Mouse (Mus musculus) lung, postnatal 10 days (tissue): ENCODE data around the gene Evpl.

Source experiments
- DNase-seq: peaks from one replicate; pipeline ENCODE4 v3.0.0; 2021

The Evpl gene

DNA sequence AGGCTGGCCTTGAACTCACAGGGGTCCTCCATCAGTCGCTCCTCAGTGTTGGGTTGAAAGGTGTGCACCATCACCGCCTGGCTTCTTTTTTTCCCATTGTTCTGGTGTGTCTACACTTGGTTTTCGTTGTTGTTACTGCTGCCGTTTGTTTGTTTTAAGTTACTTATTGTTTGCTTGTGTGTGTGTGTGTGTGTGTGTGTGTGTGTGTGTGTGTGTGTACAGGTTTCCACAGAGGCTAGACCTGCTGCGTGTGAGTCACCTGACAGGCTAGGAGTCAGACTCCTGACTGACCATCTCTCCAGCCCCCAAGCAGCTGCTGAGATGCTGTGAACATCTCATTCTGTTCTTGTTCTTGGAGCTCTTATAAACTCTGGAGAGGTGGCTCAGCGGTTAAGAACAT lies 25.0 kb downstream of the Evpl start:
- no peak for DNase-seq

DNA sequence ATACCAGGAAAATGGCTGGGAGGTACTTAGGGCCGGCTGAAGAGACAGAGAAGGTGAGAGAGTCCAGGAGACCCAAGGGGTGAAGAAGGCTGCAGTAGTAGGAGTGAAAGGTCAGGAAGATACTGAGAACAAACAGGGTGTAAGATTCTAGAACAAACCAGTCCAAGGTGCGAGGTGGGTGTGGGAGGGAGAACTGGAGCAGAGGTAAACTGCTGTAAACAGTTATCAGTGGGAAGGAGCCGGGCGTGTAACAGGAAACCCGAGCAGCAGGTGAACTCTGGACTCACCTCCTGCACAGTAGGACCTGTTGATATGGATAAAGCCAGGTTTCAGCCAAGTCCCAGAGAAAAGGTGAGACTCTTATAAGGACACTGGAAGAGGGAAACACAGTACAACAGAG lies 27.2 kb downstream of the Evpl start:
- no peak for DNase-seq

DNA sequence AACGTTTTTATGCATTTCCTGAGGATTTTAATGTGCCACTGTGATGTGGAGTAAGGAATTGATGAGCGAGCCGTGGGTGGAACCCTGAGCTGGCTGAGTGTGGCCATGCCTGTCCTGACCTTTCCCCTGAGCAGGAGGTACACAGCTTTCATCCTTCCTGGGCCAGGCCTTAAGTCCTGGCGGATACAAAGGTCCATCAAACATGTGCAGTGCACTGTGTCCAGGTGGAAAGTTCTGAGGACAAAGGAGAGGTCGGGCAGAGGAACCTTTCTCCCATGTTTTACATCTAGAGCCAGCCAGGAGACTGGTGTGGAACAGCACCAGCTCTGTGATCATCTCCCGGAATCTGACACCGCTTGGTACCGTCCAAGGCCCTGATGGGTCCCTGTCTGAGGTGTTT lies 28.6 kb downstream of the Evpl start:
- DNase-seq, result no peak

DNA sequence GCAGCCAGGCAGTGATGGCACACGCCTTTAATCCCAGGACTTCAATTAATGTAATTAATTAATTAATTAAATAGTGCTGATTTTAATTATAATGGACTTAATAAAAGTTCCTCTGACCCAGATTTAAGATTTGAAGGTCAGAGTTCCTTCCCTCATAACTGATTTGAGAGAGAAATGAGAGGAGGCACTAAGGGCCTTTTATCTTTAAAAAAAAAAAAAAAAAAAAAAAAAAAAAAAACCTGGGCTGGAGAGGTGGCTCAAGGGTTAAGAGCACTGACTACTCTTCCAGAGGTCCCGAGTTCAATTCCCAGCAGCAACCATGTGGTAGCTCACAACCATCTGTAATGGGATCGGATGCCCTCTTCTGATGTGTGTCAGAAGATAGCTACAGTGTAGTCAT lies 29.2 kb downstream of the Evpl start:
- DNase-seq, result no peak

DNA sequence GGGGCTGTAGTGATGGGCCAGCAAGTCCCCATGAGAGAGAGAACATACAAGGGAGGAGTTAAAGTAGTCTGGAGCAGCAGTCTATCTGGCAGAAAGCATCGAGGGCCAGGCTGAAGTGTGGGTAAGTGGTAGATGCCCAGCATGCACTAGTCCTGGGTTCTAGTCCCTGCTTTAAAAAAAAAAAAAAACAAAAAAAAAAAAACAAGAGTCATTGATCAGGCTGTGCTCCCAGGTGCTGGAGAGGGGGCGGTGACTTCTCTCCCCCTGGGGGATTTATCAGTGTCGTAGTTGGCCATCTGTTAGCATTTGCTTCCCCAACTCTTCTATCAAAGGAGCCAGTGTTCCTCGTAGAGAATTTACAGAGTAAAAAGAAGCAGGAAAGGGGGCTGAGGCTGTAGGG lies 31.2 kb downstream of the Evpl start:
- DNase-seq, result no peak

DNA sequence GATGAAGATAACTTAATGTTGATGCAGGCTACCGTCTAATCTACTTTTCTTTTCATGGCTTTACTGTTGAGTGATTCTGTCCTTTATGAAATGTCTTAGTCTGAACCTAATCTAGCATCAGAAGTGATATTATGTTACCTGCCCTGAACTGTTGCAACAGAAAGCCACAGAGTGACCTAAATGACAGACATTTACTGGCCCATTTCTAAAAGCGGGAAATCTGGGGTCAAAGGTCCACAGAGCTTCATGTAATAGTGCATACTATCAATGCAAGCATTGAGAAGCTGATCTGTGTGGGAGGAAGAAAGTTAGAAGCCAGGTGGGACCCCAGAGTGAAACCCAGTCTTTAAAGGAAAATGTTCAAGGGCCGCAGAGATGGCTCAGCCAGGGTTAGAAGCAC lies 34.7 kb downstream of the Evpl start:
- no peak for DNase-seq

DNA sequence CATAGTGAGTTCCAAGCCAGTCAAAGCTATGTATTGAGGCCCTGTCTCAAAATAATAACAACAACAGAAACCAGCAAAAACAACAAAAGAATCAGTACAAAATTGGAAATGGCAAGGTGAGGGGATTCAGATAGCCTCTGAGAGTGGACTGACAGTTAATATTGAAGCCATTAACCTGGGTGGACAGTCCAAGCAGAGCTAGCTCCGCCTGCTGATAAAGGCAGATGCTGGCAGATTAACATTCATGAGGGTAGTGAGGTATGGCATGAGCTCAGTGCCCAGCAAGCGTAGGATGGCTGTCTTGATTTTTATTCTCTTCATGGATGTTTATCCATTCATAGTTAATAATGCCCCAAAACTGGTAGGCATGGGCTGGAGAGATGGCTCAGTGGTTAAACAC lies 36.7 kb downstream of the Evpl start:
- no peak for DNase-seq

DNA sequence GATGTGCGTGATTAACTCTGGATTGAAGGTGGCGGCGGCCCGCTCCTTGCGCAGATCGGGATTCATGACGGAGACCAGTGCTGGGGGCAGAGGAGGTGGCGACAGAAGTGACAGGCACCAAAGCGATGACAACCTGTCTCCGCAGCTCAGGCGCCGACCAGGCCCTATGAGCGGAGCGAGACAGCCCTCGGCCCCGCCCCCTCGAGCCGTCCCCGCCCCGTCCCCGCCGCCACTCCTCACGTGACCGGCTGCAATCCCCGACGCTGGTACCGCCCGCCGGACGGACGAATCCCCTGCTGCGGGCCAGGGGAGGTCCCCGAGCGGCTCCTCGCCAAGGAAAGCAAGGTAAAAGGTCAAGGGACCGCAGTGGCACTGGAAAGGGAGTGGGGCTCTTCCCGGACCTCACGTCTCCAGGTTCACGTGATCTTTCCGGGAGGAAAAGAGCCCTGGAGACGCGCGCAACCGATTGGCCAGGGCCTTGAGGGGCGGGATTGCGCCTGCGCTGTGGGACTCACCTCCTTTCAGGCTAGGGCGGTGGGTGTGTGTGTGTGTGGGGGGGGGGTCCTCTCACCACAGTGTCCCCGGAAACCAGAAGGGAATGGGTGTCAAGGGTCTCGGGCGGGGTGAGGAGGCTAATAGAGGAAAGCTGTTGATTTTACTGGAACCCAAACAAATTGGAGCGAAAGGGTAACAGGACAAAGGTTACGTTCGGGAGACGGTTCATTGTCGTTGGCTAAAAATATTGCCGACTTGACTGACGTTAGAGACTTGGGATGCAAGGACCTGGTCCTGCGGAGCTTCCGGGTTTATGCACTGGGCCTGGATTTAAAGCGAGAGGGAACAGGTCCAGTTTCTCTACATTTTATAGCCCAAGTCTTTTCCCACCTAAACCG lies 39.0 kb downstream of the Evpl start, which contains the start of the genes Ten1 and Acox1:
Gene Ten1 (plus strand): TSS at position 217 of the 893 bp plus-strand sequence.
Gene Acox1 (minus strand): TSS at position 407 of the 893 bp plus-strand sequence.
- peak; percentile 98 for DNase-seq

DNA sequence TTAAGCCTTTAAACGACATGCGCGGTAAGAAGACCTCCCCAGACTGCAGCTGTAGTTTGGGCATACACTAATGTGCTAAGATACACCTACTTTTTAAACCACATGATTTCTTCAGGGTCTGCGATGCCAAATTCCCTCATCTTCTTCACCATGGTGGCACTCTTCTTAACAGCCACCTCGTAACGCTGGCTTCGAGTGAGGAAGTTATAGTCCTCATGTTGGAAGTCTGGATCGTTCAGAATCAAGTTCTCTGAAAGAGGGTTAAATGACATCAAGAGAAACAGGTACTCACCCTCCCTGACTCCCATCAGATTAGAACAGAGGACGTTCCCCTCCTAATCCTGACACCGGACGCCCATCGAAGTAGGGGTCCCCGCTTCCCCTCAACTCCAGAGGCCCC lies 39.7 kb downstream of the Evpl start:
- DNase-seq, result no peak

DNA sequence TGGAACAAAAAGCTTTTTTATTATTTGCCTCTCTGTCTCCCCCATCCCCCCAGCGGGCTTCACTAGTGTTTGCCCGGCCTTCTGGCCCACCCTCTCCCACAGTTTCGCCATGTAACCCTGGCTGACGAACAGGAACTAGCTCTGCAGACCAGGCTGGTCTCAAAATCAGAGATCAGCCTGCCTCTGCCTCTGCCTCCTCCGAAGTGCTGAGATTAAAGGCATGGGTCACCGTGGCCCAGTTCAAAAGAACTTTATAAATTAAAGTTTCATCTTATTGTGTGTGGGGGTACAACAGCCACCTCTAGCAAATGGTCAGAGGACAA lies 40.3 kb downstream of the Evpl start:
- no peak for DNase-seq

DNA sequence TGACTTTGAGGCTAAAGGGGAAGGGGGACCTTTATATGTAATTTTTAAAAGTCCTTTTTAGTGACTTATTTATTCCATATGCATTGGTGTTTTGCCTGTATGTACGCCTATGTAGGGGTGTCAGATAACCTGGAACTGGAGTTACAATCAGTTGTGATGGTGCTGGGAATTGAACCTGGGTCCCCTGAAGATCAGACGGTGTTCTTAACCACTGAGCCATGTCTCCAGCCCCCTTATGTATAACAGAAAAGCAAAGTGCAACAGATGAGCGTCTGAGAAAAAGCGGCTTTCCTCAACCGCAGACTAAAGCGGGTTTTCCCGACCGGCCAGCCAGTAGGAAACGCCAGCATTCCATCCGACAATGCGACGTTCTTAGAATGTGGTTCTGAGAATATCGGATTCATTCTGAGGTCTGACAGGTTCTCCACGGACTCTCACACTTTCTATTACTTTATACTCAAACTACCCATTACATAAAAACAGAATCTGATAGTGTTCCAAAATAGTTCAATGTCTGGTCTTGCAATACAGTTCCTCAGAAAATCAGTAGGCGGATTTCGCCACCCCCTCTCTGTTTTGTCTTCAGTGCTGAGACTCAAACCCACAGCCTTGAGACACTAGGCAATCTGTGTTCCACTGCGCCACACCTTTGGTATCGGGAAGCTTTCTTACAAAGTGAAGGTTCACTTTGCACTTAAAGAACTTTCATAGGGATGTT lies 40.9 kb downstream of the Evpl start:
- no peak for DNase-seq

DNA sequence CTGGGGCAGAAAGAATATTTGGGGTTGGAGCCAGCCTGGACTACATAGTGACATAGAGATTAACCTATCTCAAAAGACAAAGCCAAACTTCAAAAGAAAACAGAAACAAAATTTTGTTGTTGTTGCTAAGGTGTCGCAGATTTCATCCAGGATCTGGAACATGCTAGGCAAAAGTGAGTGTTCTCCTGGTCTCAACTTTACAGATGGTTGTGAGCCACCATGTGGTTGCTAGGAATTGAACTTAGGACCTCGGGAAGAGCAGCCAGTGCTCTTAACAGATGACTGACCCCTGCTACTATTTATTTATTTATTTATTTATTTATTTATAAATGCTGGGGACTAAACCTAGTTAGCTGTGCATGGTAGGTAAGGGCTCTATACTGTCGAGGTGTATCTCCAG lies 41.5 kb downstream of the Evpl start:
- DNase-seq, result no peak

DNA sequence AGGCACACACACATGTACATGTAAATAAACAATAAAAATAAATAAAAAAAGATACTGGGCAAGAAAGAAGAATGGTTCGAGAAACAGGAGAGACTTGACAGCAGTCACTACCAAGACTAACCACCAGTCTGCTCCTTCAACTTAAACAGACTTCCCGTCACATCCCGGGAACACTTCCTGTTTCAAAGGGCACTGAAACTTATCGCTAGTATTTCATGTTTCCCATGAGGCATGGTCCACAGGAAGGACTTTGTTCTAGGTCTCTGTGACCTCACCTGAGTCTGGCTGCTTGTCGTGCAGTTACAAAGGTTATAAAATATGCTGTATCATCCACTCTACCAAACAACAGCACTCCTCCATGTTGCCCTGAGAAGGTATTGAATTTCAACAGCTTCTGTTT lies 42.6 kb downstream of the Evpl start:
- no peak for DNase-seq

DNA sequence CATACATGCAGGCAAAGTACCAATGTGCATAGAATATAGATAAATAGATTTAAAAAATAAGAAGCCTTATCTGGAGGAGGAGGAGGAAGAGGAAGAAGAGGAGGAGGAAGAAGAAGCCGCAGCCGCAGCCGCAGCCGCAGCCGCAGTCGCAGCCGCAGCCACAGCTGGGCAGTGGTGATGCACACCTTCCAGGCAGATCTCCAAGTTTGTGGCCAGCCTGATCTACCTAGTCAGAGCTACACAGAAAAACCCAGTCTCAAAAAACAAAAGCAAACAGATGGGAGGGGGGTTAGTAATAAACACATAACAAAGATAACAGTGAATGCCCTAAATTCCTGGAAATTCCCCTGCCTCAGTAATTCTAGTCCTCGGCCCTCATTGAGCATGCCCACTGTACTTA lies 43.3 kb downstream of the Evpl start:
- DNase-seq, result no peak

DNA sequence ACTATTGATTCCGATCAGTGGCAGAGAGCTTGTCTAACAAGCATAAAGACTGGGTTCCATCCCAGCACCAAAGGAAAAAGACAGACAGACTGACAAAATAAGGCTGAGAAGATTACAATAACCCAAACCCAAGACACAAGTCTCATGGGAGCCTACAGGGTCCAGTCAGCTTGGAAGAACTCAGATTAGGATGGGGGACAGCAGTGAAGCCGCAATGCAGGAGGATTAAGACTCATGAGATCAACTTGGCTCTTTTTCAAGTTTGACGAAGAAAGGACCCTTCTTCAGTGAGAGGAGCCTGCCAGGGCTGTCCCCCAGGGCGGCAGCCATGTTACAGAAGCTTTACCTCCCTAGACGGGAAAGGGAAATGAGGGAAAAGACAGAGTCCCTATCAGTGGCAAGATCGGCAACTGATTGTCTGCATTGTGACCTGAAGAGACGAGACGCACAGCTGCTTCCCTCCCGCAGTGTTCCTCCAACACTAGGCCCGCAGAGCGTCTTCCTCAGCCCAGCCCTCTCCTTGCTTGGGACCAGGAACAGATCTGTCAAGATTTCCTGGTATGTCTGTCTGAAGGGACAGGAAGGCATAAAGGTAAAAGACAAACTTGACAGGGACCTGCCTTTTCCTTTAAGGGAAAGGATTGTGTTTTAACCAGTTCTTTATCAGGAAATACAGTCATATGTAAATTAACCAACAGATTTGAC lies 50.5 kb downstream of the Evpl start:
- no peak for DNase-seq

DNA sequence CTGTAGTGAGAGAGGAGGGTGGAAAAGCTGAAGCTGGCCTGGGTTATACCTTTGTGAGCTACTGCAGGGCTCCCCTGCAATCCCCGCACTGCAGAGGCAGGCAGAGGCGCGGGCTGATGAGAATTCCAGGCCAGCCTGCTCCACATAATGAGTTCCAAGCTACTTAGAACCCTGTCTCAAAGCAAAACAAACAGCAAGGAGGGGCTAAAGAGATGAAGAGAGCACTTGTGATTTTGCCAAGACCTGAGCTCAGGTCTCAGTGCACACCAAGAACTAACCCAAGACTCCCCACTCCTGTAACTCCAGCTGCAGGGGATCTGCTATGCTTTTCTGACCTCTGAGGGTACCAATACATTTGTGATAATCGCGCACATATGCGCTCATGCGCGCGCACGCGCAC lies 51.5 kb downstream of the Evpl start:
- DNase-seq, result no peak

DNA sequence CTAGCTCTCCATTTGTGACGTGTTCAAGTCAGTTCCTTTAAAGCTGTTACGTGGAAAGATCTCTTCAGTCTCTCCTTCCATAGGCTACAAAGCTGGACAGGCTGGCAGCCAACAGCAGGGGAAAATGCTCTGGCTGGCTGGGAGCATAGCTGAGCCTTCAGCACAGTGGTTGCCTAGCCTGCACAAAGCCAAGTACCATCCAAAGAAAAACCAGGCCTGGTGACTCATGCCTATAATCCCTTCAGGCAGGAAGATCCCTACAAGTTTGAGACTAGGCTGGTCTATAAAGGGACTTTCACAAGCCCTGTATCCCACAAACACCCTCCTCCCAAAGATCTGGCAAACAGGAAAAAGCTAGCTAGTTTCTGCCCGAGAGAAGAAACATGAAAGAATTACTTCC lies 52.0 kb downstream of the Evpl start:
- no peak for DNase-seq

DNA sequence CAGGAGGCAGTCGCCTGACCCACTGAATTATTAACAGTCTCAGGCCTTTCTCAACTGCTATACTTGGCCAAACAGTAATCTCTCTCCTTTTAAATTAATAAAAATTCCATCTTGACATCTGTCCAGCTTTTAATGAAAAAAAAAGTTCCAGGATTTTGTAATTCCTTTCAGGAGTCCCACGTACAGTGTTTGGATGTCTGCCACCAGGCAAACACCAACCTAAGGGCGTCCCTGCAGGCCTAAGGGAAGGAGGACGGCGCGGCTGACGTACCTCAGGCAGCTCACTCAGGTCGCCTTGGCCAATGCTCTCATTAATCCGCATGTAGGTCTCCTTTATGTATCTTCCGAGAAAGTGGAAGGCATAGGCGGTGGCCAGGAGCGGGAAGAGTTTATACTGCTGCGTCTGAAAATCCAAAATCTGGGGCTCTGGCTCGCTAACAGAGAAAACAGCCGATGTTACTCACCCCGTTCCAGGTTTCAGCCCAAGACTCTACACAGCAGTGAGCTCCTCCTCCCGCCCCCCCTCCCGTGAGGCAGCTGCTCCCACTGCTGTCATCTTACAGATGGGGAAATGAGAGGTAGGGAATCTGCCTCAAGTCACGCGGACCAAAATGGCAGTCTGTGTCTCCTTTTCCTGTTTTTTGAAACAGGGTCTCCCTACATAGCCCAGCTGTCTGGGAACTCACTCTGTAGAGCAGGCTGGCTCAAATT lies 59.3 kb downstream of the Evpl start:
- peak; percentile 52 for DNase-seq

DNA sequence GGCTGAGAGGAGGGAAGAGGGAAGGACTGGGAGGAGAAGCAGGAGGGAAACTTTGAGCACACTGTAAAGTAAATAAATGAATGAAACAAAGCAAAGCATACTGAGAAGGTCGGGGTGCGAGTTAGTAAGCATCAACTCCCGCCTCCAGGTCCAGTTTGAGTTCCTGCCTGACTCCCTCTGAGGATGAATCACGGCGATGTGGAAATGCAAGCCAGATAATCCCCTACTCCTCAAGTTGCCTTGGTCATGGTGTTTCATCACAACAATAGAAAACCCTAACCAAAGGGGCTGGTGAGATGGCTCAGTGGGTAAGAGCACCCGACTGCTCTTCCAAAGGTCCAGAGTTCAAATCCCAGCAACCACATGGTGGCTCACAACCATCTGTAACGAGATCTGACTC lies 61.9 kb downstream of the Evpl start:
- DNase-seq, result no peak

DNA sequence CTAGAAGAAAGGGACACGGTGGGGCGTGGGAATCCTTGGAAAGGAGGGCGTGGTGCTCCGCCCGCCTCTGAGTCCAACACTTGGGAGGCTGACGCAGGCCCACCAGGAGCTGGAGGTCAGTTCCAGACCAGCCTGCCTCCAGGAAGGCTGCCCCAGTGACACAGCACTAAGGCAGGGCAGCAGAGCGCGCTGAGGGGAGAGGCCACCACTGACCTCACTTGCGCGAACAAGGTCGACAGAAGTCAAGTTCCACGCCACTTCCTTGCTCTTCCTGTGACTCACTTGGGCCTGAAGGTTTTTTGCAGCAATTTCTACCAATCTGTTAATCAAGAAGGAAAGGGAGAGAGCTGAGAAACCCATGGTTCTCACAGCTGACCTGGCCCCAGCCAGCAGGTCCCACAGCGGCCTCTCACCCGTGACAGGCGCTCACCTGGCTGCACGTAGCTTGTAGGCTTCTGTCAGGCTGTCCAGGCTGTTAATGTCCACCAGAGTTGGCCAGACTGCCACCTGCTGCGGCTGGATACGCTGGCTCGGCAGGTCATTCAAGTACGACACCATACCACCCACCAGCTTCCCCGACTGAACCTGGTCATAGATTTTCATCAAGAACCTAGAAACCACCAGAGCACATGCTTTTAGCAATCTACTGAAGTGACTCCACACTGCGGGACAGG lies 63.0 kb downstream of the Evpl start:
- no peak for DNase-seq

DNA sequence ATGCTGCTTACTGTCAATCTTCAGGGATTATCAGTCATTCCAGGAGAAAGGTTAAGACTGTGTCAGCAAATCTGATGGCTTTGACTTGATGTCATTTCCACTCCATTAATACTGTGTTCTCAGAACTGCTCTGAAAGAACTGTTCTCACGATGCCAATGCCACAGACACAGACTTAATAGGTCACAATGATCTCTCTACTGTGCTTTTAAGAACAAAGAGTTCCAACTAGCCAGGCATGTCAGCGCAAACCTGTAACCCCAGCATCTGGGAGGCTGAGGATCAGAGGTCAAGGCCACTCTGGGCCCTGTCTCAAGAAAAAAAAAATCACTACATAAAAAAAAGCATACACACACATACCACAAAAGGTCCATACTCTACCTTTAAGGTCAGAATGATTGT lies 65.9 kb downstream of the Evpl start:
- DNase-seq, result no peak
